Mouse (Mus musculus) neural tube, embryonic 14.5 days (tissue): ENCODE data around the gene Stk10. TPM values are rescaled to one million over a fixed set of nuclear protein-coding genes. Genes with fewer than 3 reads are reported as not detected.

ENCODE experiments used
- ATAC-seq: fragments of 200-750 bp; cut with Nextera tagmentation; 2 replicates; pipeline ENCODE4 v1.8.0; 2017; ENCODE audit warnings: low read depth, mild to moderate bottlenecking, moderate TSS enrichment, moderate library complexity
- H3K27ac ChIP-seq: fragments of 300-500 bp; sonication (generic); 2 replicates; pipeline ENCODE4 v1.5.1; 2014; ENCODE audit warnings: low read depth, mild to moderate bottlenecking, control low read depth, low read length, moderate library complexity, mixed read lengths
- H3K27me3 ChIP-seq: fragments of 300-500 bp; sonication (generic); 2 replicates; pipeline ENCODE4 v1.6.1; 2014; ENCODE audit warnings: low read length; ENCODE audit not compliant: control insufficient read depth, insufficient read depth
- H3K36me3 ChIP-seq: fragments of 300-500 bp; sonication (generic); 2 replicates; pipeline ENCODE4 v1.6.1; 2014; ENCODE audit warnings: low read length, mixed read lengths; ENCODE audit not compliant: control insufficient read depth, insufficient read depth
- H3K4me1 ChIP-seq: fragments of 300-500 bp; sonication (generic); 2 replicates; pipeline ENCODE4 v1.6.1; 2014; ENCODE audit warnings: low read length; ENCODE audit not compliant: control insufficient read depth, insufficient read depth
- H3K4me2 ChIP-seq: fragments of 300-500 bp; sonication (generic); 2 replicates; pipeline ENCODE4 v1.6.1; 2014; ENCODE audit warnings: mild to moderate bottlenecking, low read depth, low read length, control low read depth
- H3K4me3 ChIP-seq: fragments of 300-500 bp; sonication (generic); 2 replicates; pipeline ENCODE4 v1.5.1; 2014; ENCODE audit warnings: low read depth, low read length, control low read depth, mixed read lengths
- H3K9ac ChIP-seq: fragments of 300-500 bp; sonication (generic); replicated peaks from 2 replicates; pipeline ENCODE4 v1.6.1; 2014; ENCODE audit warnings: low read depth, mild to moderate bottlenecking, control low read depth, low read length, mixed read lengths
- H3K9me3 ChIP-seq: fragments of 300-500 bp; sonication (generic); 2 replicates; pipeline ENCODE4 v1.6.1; 2016; ENCODE audit warnings: low read length; ENCODE audit not compliant: control insufficient read depth
- WGBS: fragments of 180-500 bp; shearing (Covaris S2); extraction: QIAGEN DNeasy Blood & Tissue Kit; methylation state at CpG from one replicate; pipeline ENCODE4 v1.1.7; 2014; 5-methylcytosine and 5-hydroxymethylcytosine counted together
- polyA plus RNA-seq: library from polyadenylated mRNA; unstranded; fragments of >200 nt; fragmentation: Nextera tagmentation; extraction: Ambion mirVana; gene quantifications from 2 replicates; pipeline ENCODE4 v1.2.1, GENCODE M21; 2014

Gene Stk10
- polyA plus RNA-seq, 1 experiment from 2014 or later = 2.0 TPM

DNA sequence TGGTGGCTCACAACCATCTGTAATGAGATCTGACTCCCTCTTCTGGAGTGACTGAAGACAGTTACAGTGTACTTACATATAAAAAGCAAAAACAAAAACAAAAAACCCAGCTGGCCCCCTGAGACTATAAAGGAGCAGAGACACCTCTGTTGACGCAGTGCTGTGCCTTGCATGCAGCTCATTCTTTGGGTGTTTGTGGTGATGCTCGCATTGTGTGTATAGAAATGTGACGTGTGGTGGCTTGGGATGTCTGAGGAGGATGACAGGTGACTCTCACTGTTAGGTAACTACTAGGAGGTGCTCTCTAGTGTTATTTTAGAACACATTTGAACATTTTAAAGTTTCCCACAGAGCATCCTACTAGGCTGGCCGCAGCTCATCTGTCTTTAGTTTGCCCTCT, 2.5 kb downstream of the Stk10 start:
- Histone ChIP-seq H3K27ac (no peak overlapping the region), H3K27me3 (no peaks in the 10 kb centered on the region), H3K36me3 (no peaks in the 10 kb centered on the region), H3K9me3 (no peaks in the 10 kb centered on the region), H3K9ac (no peak overlapping the region), H3K4me1 (peaks cover 12% of the 10 kb centered on the region), H3K4me2 (no peak overlapping the region), H3K4me3 (no peak overlapping the region)
- ATAC-seq = no peak
- whole genome bisulfite sequencing = 93% methylated on average over 4 of the region's 4 CpGs

DNA sequence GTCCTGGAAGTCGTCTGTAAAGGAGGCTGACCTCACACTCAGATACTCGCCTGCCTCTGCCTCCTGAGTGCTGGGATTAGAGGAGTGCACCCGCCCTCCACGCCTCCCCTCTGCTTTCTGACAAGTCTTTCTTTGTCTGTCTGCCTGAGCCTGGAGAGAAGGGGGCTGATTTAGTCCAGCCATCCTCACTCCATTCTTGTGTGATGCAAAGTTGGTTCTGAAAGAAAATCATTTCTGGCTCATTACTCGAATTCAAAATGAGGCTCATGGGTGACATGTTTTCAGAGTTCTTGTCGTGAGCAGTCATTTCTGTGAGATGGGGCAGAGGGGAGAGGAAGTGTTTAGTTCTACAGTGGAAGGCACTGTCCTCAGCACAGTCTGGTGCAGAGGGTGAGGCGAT, 3.8 kb downstream of the Stk10 start:
- H3K9me3 ChIP-seq = no peaks in the 10 kb centered on the region
- H3K4me3 ChIP-seq = no peak overlapping the region
- H3K4me2 ChIP-seq = no peak overlapping the region
- peaks cover 12% of the 10 kb centered on the region for H3K4me1 ChIP-seq
- no peak overlapping the region for H3K27ac ChIP-seq
- no peaks in the 10 kb centered on the region for H3K27me3 ChIP-seq
- no peak overlapping the region for H3K9ac ChIP-seq
- H3K36me3 ChIP-seq = no peaks in the 10 kb centered on the region
- no peak for ATAC-seq
- 14% methylated on average over 7 of the region's 7 CpGs for WGBS

- no peak for ATAC-seq
- no peak overlapping the region for H3K4me3 ChIP-seq
- H3K36me3 ChIP-seq = no peaks in the 10 kb centered on the region
- peaks cover 12% of the 10 kb centered on the region for H3K4me1 ChIP-seq
- H3K27ac ChIP-seq = no peak overlapping the region
- H3K4me2 ChIP-seq = no peak overlapping the region
- 58% methylated on average over 6 of the region's 6 CpGs for WGBS
- no peaks in the 10 kb centered on the region for H3K27me3 ChIP-seq
- no peak overlapping the region for H3K9ac ChIP-seq
- no peaks in the 10 kb centered on the region for H3K9me3 ChIP-seq
These were observed 5.3 kb downstream of the Stk10 start for GRCm38 (mm10) chr11:32538435-32538834.

GRCm38 (mm10) chr11:32538846-32539245, 5.7 kb downstream of the Stk10 start:
- Histone ChIP-seq H3K36me3 (no peaks in the 10 kb centered on the region), H3K4me1 (peaks cover 11% of the 10 kb centered on the region)
- 83% methylated on average over 4 of the region's 4 CpGs for WGBS

DNA sequence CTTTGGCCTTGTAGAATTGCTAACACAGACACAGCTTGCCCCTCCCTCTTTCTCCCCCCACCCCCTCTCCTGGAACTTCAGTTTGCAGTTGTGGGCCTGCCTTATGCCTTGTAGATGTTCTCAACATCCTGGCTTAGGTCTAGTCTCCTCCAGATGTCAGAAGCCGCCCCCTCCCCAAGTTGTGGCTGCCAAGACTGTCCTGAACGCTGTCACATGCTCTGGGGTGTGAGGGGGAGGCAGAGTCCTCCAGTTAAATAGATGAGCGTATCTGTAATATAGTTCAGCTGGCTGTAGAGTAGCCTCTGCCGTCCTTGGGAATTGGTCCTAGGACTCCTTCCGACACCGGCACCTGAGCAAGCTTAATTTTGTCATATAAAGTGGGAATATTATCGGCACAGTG, 6.6 kb downstream of the Stk10 start:
- Histone ChIP-seq H3K9ac (no peak overlapping the region), H3K4me3 (no peak overlapping the region), H3K36me3 (no peaks in the 10 kb centered on the region), H3K4me2 (no peak overlapping the region), H3K27ac (no peak overlapping the region), H3K4me1 (0 out of 2 replicates have a peak, but pooled peaks cover 6% of the 10 kb centered on the region), H3K27me3 (no peaks in the 10 kb centered on the region), H3K9me3 (no peaks in the 10 kb centered on the region)
- 89% methylated on average over 7 of the region's 7 CpGs for WGBS
- no peak for ATAC-seq

More at GRCm38 (mm10) chr11:32538846-32539245, 5.7 kb downstream of the Stk10 start:
- Histone ChIP-seq H3K4me3 (no peak overlapping the region), H3K27me3 (no peaks in the 10 kb centered on the region), H3K9ac (no peak overlapping the region), H3K9me3 (no peaks in the 10 kb centered on the region), H3K27ac (no peak overlapping the region), H3K4me2 (no peak overlapping the region)
- ATAC-seq = no peak

GRCm38 (mm10) chr11:32540463-32540862, 7.4 kb downstream of the Stk10 start:
- Histone ChIP-seq H3K27ac (no peak overlapping the region), H3K4me2 (no peak overlapping the region), H3K36me3 (no peaks in the 10 kb centered on the region), H3K9ac (no peak overlapping the region), H3K9me3 (no peaks in the 10 kb centered on the region), H3K4me3 (no peak overlapping the region), H3K27me3 (no peaks in the 10 kb centered on the region), H3K4me1 (0 out of 2 replicates have a peak, but pooled peaks cover 6% of the 10 kb centered on the region)
- WGBS = 91% methylated on average over 6 of the region's 6 CpGs
- ATAC-seq = no peak

- Histone ChIP-seq H3K4me2 (no peak overlapping the region), H3K27me3 (no peaks in the 10 kb centered on the region), H3K4me1 (0 out of 2 replicates have a peak, but pooled peaks cover 9% of the 10 kb centered on the region), H3K27ac (no peak overlapping the region), H3K9me3 (no peaks in the 10 kb centered on the region), H3K9ac (no peak overlapping the region), H3K36me3 (no peaks in the 10 kb centered on the region), H3K4me3 (no peak overlapping the region)
- ATAC-seq = no peak
- WGBS = 96% methylated on average over 4 of the region's 4 CpGs
These were observed 9.1 kb downstream of the Stk10 start for GRCm38 (mm10) chr11:32542181-32542580.

DNA sequence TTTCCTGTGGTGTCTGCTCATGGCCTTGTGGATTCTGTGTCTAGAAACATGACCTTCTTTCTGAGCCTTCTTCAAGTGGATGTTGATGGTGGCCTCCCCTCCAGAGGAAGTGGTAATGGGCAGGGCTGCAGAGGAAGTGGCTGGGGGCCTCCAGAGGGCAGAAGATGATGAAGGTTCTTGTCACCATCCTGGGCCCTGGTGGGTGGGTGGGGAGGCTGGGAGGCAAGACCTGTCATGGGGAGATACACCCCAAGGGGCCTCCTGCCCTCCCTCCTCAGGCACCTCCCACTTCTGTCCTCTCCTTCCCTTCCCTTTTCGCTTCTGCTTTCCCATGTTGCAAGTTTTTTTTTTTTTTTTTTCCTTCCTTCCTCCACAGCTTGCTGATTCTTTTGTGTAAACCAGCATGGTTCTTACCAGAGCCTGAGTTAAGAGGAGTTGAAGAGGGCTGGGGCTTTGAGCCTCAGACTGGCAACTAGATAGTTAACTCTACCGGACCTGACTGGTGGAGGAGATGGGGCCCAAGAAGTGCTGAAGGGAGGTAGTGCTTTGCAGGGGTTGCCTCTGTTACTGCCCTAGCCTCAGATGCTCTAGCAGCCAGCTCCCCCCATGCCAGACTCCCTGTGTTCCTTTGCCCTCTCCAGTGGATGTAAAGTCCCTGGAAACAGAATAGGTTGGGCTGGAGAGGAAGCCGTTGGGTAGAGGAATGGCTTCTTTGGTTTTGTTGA, 9.7 kb downstream of the Stk10 start:
- Histone ChIP-seq H3K9me3 (no peaks in the 10 kb centered on the region), H3K4me2 (no peak overlapping the region), H3K27ac (no peak overlapping the region), H3K36me3 (no peaks in the 10 kb centered on the region), H3K4me3 (no peak overlapping the region), H3K9ac (no peak overlapping the region), H3K4me1 (0 out of 2 replicates have a peak, but pooled peaks cover 8% of the 10 kb centered on the region), H3K27me3 (no peaks in the 10 kb centered on the region)
- whole genome bisulfite sequencing = 45% methylated on average over 3 of the region's 3 CpGs
- ATAC-seq = no peak

DNA sequence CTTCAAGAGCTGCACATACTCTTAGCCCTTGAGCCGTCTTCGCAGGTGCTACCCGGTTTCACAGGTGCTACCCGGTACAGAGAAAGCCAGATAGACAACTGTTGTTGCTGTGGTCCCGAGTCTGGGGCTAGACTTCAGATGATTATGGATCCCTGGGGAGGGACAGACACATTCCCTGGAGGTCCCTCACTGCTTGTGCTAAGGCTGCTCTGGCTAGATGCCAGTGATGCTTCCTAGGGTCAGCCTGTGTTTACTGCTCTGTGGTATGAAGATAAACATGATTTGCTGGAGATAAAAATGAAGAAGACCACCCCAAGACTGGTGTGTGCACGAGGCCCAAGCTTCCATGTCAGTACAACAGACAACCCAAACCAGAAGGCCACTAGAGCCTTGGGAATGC, 10.9 kb downstream of the Stk10 start:
- no peaks in the 10 kb centered on the region for H3K27me3 ChIP-seq
- H3K4me1 ChIP-seq = 0 out of 2 replicates have a peak, but pooled peaks cover 2% of the 10 kb centered on the region
- no peak overlapping the region for H3K27ac ChIP-seq
- H3K4me3 ChIP-seq = no peak overlapping the region
- H3K9ac ChIP-seq = no peak overlapping the region
- no peak overlapping the region for H3K4me2 ChIP-seq
- WGBS = 88% methylated on average over 6 of the region's 6 CpGs
- no peaks in the 10 kb centered on the region for H3K9me3 ChIP-seq
- H3K36me3 ChIP-seq = no peaks in the 10 kb centered on the region
- ATAC-seq = no peak
